Comparison of ENCODE assay signal across 13 mouse cellular contexts in the genomic region with DNA sequence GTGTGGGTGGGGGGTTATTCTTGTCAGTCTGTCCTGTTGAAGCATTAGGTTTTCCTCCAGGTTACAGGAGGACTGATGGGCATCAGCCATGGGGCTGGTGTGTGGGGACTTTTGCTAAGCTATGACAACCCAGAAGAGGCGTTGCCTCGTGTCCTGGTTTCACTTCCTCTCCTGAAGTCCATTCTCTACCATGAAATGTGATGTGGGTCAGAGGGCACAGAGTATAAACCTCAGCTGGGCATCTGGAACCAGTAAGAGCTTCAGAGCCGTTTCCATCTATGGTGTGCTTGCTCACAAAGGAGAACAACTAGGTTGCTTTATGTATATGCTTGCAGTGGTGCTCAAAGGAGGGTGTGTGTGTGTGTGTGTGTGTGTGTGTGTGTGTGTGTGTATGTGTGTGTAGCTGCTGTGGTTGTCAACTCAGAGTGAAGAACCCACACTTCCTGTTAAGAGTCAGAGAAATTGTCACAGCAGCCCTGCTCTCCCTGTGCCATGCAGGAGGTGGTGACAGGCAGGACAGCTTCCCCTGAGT. TPM values are rescaled to one million over a fixed set of nuclear protein-coding genes. Genes with fewer than 3 reads are reported as not detected.
DNase-seq lines count a peak whose midpoint lies in the region; ATAC-seq and TF ChIP-seq lines count a peak whose summit lies in the region.
"Had no signal": no experiment of that assay in that cellular context is flagged by ENCODE, and none has a peak within 500 bp of the region (broad histone marks: within the 10 kb centered on the region; RNA-seq: fewer than 3 reads in every experiment).

No protein-coding gene starts in this region.

- no peaks in the 10 kb centered on the region for H3K27me3 ChIP-seq in kidney, adult 2 months (replicated peaks; ENCODE audit: control insufficient read depth, insufficient read depth, low read length)
- no peaks in the 10 kb centered on the region for H3K27me3 ChIP-seq in midbrain, embryonic 16.5 days (ENCODE audit: control insufficient read depth, insufficient read depth, low read depth, low read length)
- H3K27me3 ChIP-seq: midbrain, embryonic 13.5 days had no signal

- no peaks in the 10 kb centered on the region for H3K9me3 ChIP-seq in midbrain, embryonic 16.5 days (replicated peaks; ENCODE audit: control insufficient read depth, low read length, poor library complexity, severe bottlenecking)
- H3K9me3 ChIP-seq: midbrain, embryonic 13.5 days had no signal

- no peak for TF ChIP-seq CTCF in kidney, adult 2 months (conservative IDR thresholded peaks at IDR 0.05; ENCODE audit: insufficient read depth, insufficient read length, low read depth, low read length)

- no peak overlapping the region for H3K9ac ChIP-seq in midbrain, embryonic 16.5 days (ENCODE audit: low read depth, low read length)
- H3K9ac ChIP-seq: midbrain, embryonic 13.5 days had no signal

- ATAC-seq in hematopoietic stem cell, adult 5-6 weeks (replicated peaks in 1 of 2; ENCODE audit: insufficient read depth in 1 of 2, low FRiP score in 2 of 2, low TSS enrichment in 1 of 2, low read depth in 1 of 2, poor library complexity in 2 of 2, severe bottlenecking in 2 of 2) = peak; percentile 64 to 66
- peak; percentile 77 for ATAC-seq in monocyte, adult 5-6 weeks (replicated peaks; ENCODE audit: insufficient number of reproducible peaks, low FRiP score, low TSS enrichment, poor library complexity, severe bottlenecking)
- ATAC-seq in midbrain, embryonic 16.5 days = no peak
- ATAC-seq: midbrain, embryonic 13.5 days had no signal

- H3K4me3 ChIP-seq in kidney, adult 2 months (ENCODE audit: insufficient read depth, low read depth, low read length) = no peak overlapping the region
- no peak overlapping the region for H3K4me3 ChIP-seq in midbrain, embryonic 16.5 days (ENCODE audit: low read depth, low read length)
- H3K4me3 ChIP-seq: embryonic facial prominence, embryonic 10.5 days; midbrain, embryonic 13.5 days had no signal

- no peak overlapping the region for H3K27ac ChIP-seq in kidney, adult 2 months (ENCODE audit: insufficient read depth, low read depth, low read length)
- H3K27ac ChIP-seq in midbrain, embryonic 16.5 days (ENCODE audit: low read length) = no peak overlapping the region
- H3K27ac ChIP-seq: embryonic facial prominence, embryonic 10.5 days; midbrain, embryonic 13.5 days had no signal

- no peak for TF ChIP-seq POLR2A in kidney, adult 2 months (IDR thresholded peaks at IDR 0.05; ENCODE audit: low read depth, low read length)

- H3K36me3 ChIP-seq in kidney, adult 2 months (ENCODE audit: control insufficient read depth, insufficient read depth, low read length) = no peaks in the 10 kb centered on the region
- no peaks in the 10 kb centered on the region for H3K36me3 ChIP-seq in midbrain, embryonic 16.5 days (ENCODE audit: control insufficient read depth, insufficient read depth, low read length)
- H3K36me3 ChIP-seq: embryonic facial prominence, embryonic 10.5 days; midbrain, embryonic 13.5 days had no signal

- 48% methylated on average over 3 of the region's 3 CpGs for WGBS in kidney, adult 2 months
- WGBS in midbrain, embryonic 16.5 days = 84% methylated on average over 3 of the region's 3 CpGs

- peak; percentile 36 for DNase-seq in kidney, adult 2 months
- DNase-seq in kidney, postnatal 10 days = no peak
- peak; percentile 73 for DNase-seq in thymus, postnatal 25 days
- no peak for DNase-seq in urinary bladder, postnatal 10 days (ENCODE audit: low spot score)
- DNase-seq in testis, postnatal 10 days (ENCODE audit: low spot score) = no peak
- DNase-seq: layer of hippocampus, postnatal 36 days; right cerebral cortex, postnatal 25 days had no signal

- H3K4me2 ChIP-seq in midbrain, embryonic 16.5 days (ENCODE audit: low read length) = no peak overlapping the region
- H3K4me2 ChIP-seq: midbrain, embryonic 13.5 days had no signal

- H3K4me1 ChIP-seq in kidney, adult 2 months (ENCODE audit: control insufficient read depth, insufficient read depth, low read length) = no peaks in the 10 kb centered on the region
- no peaks in the 10 kb centered on the region for H3K4me1 ChIP-seq in midbrain, embryonic 16.5 days (ENCODE audit: control insufficient read depth, insufficient read depth, low read length)
- H3K4me1 ChIP-seq: midbrain, embryonic 13.5 days had no signal

RNA-seq across cellular contexts. Expression of a gene that starts 15.3 kb away (rescaled TPM):
- polyA plus RNA-seq in kidney, adult 2 months (2012; rRNA removed) = 0.06 and 0.16 TPM in 2 replicates
- not detected in 2 replicates for total RNA-seq in hematopoietic stem cell, adult 5-6 weeks (2017)
- 3.5 to 6.1 TPM (median 3.8 TPM) in 3 replicates for total RNA-seq in monocyte, adult 5-6 weeks (2017)
- polyA plus RNA-seq in midbrain, embryonic 16.5 days (2015; fragmentation: Nextera tagmentation; extraction: Ambion mirVana) = 1.1 and 1.8 TPM in 2 replicates
- total RNA-seq: ES-E14 had no signal
- polyA plus RNA-seq: embryonic facial prominence, embryonic 10.5 days had no signal

RNA-seq across cellular contexts. Expression of a gene that starts 44.6 kb away (rescaled TPM):
- 9.8 and 10.4 TPM in 2 replicates for polyA plus RNA-seq in kidney, adult 2 months (2012; rRNA removed)
- 41.1 and 42.4 TPM in 2 replicates for total RNA-seq in hematopoietic stem cell, adult 5-6 weeks (2017)
- 103 to 136 TPM (median 112 TPM) in 3 replicates for total RNA-seq in monocyte, adult 5-6 weeks (2017)
- 3.1 and 3.8 TPM in 2 replicates for polyA plus RNA-seq in midbrain, embryonic 16.5 days (2015; fragmentation: Nextera tagmentation; extraction: Ambion mirVana)

RNA-seq across cellular contexts. Expression of a gene that starts 51.7 kb away (rescaled TPM):
- 0.08 and 0.11 TPM in 2 replicates for polyA plus RNA-seq in kidney, adult 2 months (2012; rRNA removed)
- total RNA-seq in hematopoietic stem cell, adult 5-6 weeks (2017) = 6.7 and 6.8 TPM in 2 replicates
- 0.21 TPM in 1 of 3 replicates, not detected in the others for total RNA-seq in monocyte, adult 5-6 weeks (2017)
- 2.0 and 2.1 TPM in 2 replicates for polyA plus RNA-seq in midbrain, embryonic 16.5 days (2015; fragmentation: Nextera tagmentation; extraction: Ambion mirVana)

Comparison
In these comparisons a context has a peak if more than half of its experiments do, and no peak if none do; other contexts are left out.
1. DNase-seq: peak in kidney, adult 2 months (single experiment) and thymus, postnatal 25 days (single experiment); none in kidney, postnatal 10 days (single experiment), urinary bladder, postnatal 10 days (single experiment) and testis, postnatal 10 days (single experiment).